Mouse (Mus musculus) G1E (cell line): ENCODE data around the gene Adap2.

Source experiments
- CTCF ChIP-seq: IDR thresholded peaks from 2 replicates; pipeline ENCODE4 v1.5.1; 2012; ENCODE audit warnings: low read depth, low read length, inconsistent platforms, mixed read lengths
- GATA1 ChIP-seq: IDR thresholded peaks from 2 replicates; pipeline ENCODE4 v1.6.1; 2012; ENCODE audit warnings: borderline replicate concordance, low read length, inconsistent platforms, mixed read lengths
- GATA2 ChIP-seq: IDR thresholded peaks from 2 replicates; pipeline ENCODE4 v1.6.1; 2012; ENCODE audit warnings: low read depth, low read length, inconsistent platforms, borderline replicate concordance
- TAL1 ChIP-seq: conservative IDR thresholded peaks from 2 replicates; pipeline ENCODE4 v1.6.1; 2012; ENCODE audit warnings: low read depth, low read length, inconsistent platforms, mixed read lengths

- TF ChIP-seq CTCF (no peak), TAL1 (no peak), GATA2 (no peak), GATA1 (no peak)
Measured at GRCm38 (mm10) chr11:80200326-80200725, 46.4 kb downstream of the Adap2 start.
